Mouse (Mus musculus) myocyte (in vitro differentiated cells): ENCODE measurements at regions not wholly inside any gene's neighbourhood (a gene's known extent, or its start where the extent isn't known, plus 50 kb on each side); places are given as distances from the start of the nearest gene placed in this dataset.

Experiments
- MAX ChIP-seq: IDR thresholded peaks from one replicate; pipeline ENCODE4 v1.6.1; 2011; ENCODE audit warnings: low read depth, mild to moderate bottlenecking, control low read depth
- MYOD1 ChIP-seq, 3 experiments: IDR thresholded peaks; one replicate each; pipeline ENCODE4 v1.6.1; 2011; ENCODE audit warnings: control low read depth in 2 of 3, low read depth in 2 of 3, mild to moderate bottlenecking in 2 of 3, moderate library complexity in 1 of 3; ENCODE audit not compliant: insufficient read length in 2 of 3, control insufficient read depth in 1 of 3
- POLR2A ChIP-seq: IDR thresholded peaks from one replicate; pipeline ENCODE4 v1.6.1; 2011; ENCODE audit warnings: low read depth, mild to moderate bottlenecking, control low read depth, moderate library complexity; ENCODE audit not compliant: insufficient read length
- POLR2AphosphoS2 ChIP-seq: IDR thresholded peaks from one replicate; pipeline ENCODE4 v1.6.1; 2011; ENCODE audit warnings: low read depth, control low read depth; ENCODE audit not compliant: insufficient read length
- TCF12 ChIP-seq: IDR thresholded peaks from one replicate; pipeline ENCODE4 v1.6.1; 2011; ENCODE audit warnings: mild to moderate bottlenecking, control low read depth; ENCODE audit not compliant: poor library complexity, insufficient read depth, severe bottlenecking
- TCF3 ChIP-seq: IDR thresholded peaks from one replicate; pipeline ENCODE4 v1.6.1; 2011; ENCODE audit warnings: low read depth, control low read depth; ENCODE audit not compliant: insufficient read length
- USF1 ChIP-seq: IDR thresholded peaks from one replicate; pipeline ENCODE4 v1.6.1; 2011; ENCODE audit warnings: low read depth, mild to moderate bottlenecking, control low read depth, moderate library complexity

DNA sequence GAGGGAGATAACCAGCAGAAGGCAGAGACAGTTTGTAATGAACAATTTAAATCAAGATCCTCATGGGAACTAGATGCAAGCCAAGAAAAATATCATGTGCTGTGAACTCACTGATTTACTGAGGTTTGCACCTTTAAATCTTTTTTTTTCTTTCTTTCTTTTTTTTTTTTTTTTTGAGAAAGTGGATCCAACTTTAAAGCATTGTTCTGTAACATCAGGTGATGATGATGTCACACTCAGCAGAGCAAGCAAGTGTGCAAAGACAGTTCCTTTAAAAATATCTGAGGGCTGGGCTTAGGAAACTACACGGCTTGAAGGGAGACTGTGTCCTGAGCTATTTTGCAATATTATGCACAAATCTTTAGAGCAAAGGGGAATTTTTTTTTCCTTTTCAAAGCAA, 166.6 kb upstream of the Ubash3b start:
- no peak for TF ChIP-seq POLR2A
- TF ChIP-seq MYOD1 (IDR thresholded peaks at IDR 0.05; ENCODE audit: control insufficient read depth in 1 of 3, insufficient read length in 2 of 3, low read depth in 2 of 3), result no peak
- no peak for TF ChIP-seq POLR2AphosphoS2
- no peak for TF ChIP-seq TCF12
- no peak for TF ChIP-seq USF1
- no peak for TF ChIP-seq MAX
- TF ChIP-seq TCF3, result no peak
